Mouse (Mus musculus) heart, adult 9 months (tissue): ENCODE results near the gene Rnf149.
"Not testable (repeated sequence)": the region's sequence is repeated elsewhere in the genome, so short reads cannot be mapped to it uniquely, and the experiment has no call there.

ENCODE experiments used
- DNase-seq, 2 experiments: peaks; one replicate each; pipeline ENCODE4 v3.0.0; 2022; ENCODE audit warnings: low spot score in 2 of 2

The Rnf149 gene

GRCm38 (mm10) chr1:39577253-39577705 is at the start of gene Rnf149:
Rnf149 (minus strand) TSS chr1:39577405.
- peak; percentile 94 to 95 for DNase-seq

GRCm38 (mm10) chr1:39625491-39625890 is 48.3 kb upstream of the Rnf149 start:
- DNase-seq, result no peak

GRCm38 (mm10) chr1:39623729-39624128 is 46.5 kb upstream of the Rnf149 start:
- no peak for DNase-seq

GRCm38 (mm10) chr1:39623106-39623505 is 45.9 kb upstream of the Rnf149 start:
- DNase-seq, result no peak

GRCm38 (mm10) chr1:39618524-39618923 is 41.3 kb upstream of the Rnf149 start:
- no peak for DNase-seq

GRCm38 (mm10) chr1:39615526-39615925 is 38.3 kb upstream of the Rnf149 start:
- DNase-seq, result no peak

- DNase-seq, result peak; percentile 7 to 9
Measured at GRCm38 (mm10) chr1:39614462-39615279, 37.5 kb upstream of the Rnf149 start.

GRCm38 (mm10) chr1:39613061-39613460 is 35.9 kb upstream of the Rnf149 start:
- DNase-seq, result no peak

- DNase-seq, result no peak
Measured at GRCm38 (mm10) chr1:39612491-39612890, 35.3 kb upstream of the Rnf149 start.

GRCm38 (mm10) chr1:39608534-39608933 is 31.3 kb upstream of the Rnf149 start:
- no peak for DNase-seq

- DNase-seq, result no peak
Measured at GRCm38 (mm10) chr1:39602477-39602876, 25.3 kb upstream of the Rnf149 start.

GRCm38 (mm10) chr1:39598726-39599125 is 21.5 kb upstream of the Rnf149 start:
- no peak for DNase-seq

- not testable (repeated sequence) for DNase-seq
Measured at GRCm38 (mm10) chr1:39597135-39597534, 19.9 kb upstream of the Rnf149 start.

GRCm38 (mm10) chr1:39593836-39594235 is 16.6 kb upstream of the Rnf149 start:
- no peak for DNase-seq

GRCm38 (mm10) chr1:39592090-39592489 is 14.9 kb upstream of the Rnf149 start:
- no peak for DNase-seq

- DNase-seq, result not testable (repeated sequence)
Measured at GRCm38 (mm10) chr1:39591557-39591956, 14.4 kb upstream of the Rnf149 start.

- no peak for DNase-seq
Measured at GRCm38 (mm10) chr1:39590193-39590592, 13.0 kb upstream of the Rnf149 start.

GRCm38 (mm10) chr1:39585416-39585815 is 8.2 kb upstream of the Rnf149 start:
- DNase-seq, result no peak

- no peak for DNase-seq
Measured at GRCm38 (mm10) chr1:39583173-39583572, 6.0 kb upstream of the Rnf149 start.

GRCm38 (mm10) chr1:39581215-39581614 is 4.0 kb upstream of the Rnf149 start:
- DNase-seq, result no peak

GRCm38 (mm10) chr1:39579139-39579538 is 1.9 kb upstream of the Rnf149 start:
- DNase-seq, result no peak

- no peak for DNase-seq
Measured at GRCm38 (mm10) chr1:39578446-39578845, 1.2 kb upstream of the Rnf149 start.

- peak; percentile 47 to 54 for DNase-seq
Measured at GRCm38 (mm10) chr1:39576431-39577243, 568 bp downstream of the Rnf149 start.
